Mouse (Mus musculus): Measurements from ENCODE around the gene Pfkfb2. TPM values are rescaled to one million over a fixed set of nuclear protein-coding genes. Genes with fewer than 3 reads are reported as not detected.
A peak's percentile ranks its signal among the peaks of the same experiment; 100 is the strongest.

The Pfkfb2 gene
- polyA plus RNA-seq, 1 experiment from 2014 or later = 5.1 TPM

DNA sequence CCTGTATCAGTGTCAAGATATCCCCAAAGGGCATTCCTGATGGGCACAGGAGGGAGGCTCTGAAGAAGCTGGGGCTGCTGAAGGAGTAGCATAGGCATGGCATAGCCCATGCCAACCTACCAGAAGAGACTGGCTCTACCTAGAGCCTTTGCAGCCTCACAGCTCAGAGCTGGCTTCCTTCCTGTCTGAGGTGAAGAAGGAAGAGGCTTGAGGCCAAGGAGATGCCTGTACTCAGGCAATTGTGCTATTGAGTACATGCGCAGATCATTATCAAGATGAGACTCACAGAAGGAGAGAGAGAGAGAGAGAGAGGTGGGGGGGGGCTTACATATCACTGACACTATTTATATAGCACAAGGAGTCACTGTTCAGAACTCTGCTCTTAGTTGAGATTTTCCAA, 14.7 kb upstream of the Pfkfb2 start:
- no peak for ATAC-seq (replicated peaks; ENCODE audit: insufficient number of reproducible peaks, low FRiP score, low TSS enrichment, low read depth)
- Histone ChIP-seq H3K27ac (replicated peaks; ENCODE audit: low read depth, low read length) (no peak overlapping the region), H3K36me3 (replicated peaks; ENCODE audit: control insufficient read depth, insufficient read depth, low read depth, low read length) (no peaks in the 10 kb centered on the region), H3K4me2 (ENCODE audit: low read depth, low read length) (no peak overlapping the region), H3K4me1 (ENCODE audit: control insufficient read depth, insufficient read depth, low read length) (no peaks in the 10 kb centered on the region), H3K4me3 (ENCODE audit: low read depth, low read length) (no peak overlapping the region), H3K9me3 (replicated peaks; ENCODE audit: control insufficient read depth, low read length) (no peaks in the 10 kb centered on the region), H3K9ac (replicated peaks; ENCODE audit: low read length) (no peak overlapping the region), H3K27me3 (ENCODE audit: control insufficient read depth, insufficient read depth, low read length) (no peaks in the 10 kb centered on the region)
- DNase-seq (ENCODE audit: low spot score) = no peak
- 76% methylated on average over 1 of the region's 1 CpGs for WGBS

DNA sequence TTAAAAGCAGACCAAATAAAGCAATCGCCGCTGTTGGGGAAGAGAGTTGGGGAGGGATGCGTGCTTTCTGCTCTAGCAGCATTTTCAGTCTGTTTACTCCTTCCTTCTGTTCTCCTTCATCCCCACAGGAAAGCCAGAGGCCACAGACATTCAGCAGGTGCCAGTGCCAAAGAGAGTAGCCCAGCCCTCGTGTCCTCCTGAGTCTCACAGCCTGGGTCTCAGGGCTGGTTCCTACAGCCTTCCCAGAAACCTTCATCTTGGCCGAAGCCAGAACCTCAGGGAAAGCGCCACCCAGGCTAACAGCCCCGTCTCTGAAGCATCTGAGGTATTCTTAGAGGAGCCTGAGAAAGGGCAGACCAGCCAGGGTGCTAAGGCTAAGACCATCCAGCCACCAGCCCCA, 13.1 kb upstream of the Pfkfb2 start:
- Histone ChIP-seq H3K9me3 (replicated peaks; ENCODE audit: control insufficient read depth, low read length) (no peaks in the 10 kb centered on the region), H3K4me1 (ENCODE audit: control insufficient read depth, insufficient read depth, low read length) (no peaks in the 10 kb centered on the region), H3K4me3 (ENCODE audit: low read depth, low read length) (no peak overlapping the region), H3K4me2 (ENCODE audit: low read depth, low read length) (no peak overlapping the region), H3K36me3 (replicated peaks; ENCODE audit: control insufficient read depth, insufficient read depth, low read depth, low read length) (no peaks in the 10 kb centered on the region), H3K27me3 (ENCODE audit: control insufficient read depth, insufficient read depth, low read length) (no peaks in the 10 kb centered on the region), H3K9ac (replicated peaks; ENCODE audit: low read length) (no peak overlapping the region), H3K27ac (replicated peaks; ENCODE audit: low read depth, low read length) (no peak overlapping the region)
- ATAC-seq (replicated peaks; ENCODE audit: insufficient number of reproducible peaks, low FRiP score, low TSS enrichment, low read depth) (no peak), DNase-seq (ENCODE audit: low spot score) (no peak)
- 87% methylated on average over 7 of the region's 7 CpGs for WGBS

DNA sequence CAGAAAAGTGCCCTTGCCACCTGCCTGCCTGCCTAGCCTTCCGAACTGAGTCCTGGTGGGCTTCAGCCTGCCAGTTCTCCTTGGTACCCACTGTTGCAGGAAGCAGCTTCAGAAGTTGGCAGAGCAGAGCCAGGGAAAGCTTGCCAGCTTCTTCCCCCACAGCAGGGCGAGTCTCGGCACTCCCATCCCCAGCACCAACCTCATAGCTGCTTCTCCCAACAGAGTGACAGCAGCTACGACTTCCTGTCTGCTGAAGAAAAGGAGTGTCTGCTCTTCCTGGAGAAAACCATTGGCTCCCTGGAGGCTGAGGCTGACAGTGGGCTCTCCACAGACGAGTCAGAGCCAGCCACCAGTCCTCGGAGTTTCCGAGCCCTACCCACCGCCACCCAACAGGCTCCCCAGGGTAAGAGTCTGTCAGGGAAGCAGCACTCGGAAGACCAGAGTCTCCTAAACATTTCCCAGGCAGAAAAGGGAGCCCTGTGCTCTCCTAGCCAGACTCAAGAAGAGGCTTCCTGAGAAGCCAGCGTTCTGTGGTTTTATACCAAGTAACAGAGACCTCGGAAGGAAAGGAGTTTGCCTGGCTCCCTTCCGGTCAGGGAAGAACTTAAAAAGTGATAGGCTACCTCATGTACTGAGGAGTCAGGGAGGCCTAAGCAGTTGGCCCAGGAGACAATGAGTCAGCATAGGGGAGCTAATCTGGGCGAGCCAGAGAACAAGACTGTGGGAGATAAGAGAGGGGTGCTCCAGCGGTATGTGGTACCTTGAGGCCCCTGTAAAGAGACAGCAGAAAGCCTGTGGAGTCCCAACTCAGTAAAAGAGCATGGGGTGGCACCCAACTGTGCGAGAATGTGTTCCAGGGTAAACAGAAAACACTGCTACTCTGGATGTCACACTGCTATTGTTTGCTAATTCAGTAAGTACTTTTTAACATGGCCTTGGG, 12.0 kb upstream of the Pfkfb2 start:
- Histone ChIP-seq H3K9ac (replicated peaks; ENCODE audit: low read length) (no peak overlapping the region), H3K27ac (replicated peaks; ENCODE audit: low read depth, low read length) (no peak overlapping the region), H3K36me3 (replicated peaks; ENCODE audit: control insufficient read depth, insufficient read depth, low read depth, low read length) (no peaks in the 10 kb centered on the region), H3K9me3 (replicated peaks; ENCODE audit: control insufficient read depth, low read length) (no peaks in the 10 kb centered on the region), H3K4me3 (ENCODE audit: low read depth, low read length) (no peak overlapping the region), H3K4me2 (ENCODE audit: low read depth, low read length) (no peak overlapping the region), H3K27me3 (ENCODE audit: control insufficient read depth, insufficient read depth, low read length) (no peaks in the 10 kb centered on the region), H3K4me1 (ENCODE audit: control insufficient read depth, insufficient read depth, low read length) (no peaks in the 10 kb centered on the region)
- 0 out of 2 replicates have a peak, but pooled peaks have one; percentile 51 for ATAC-seq (replicated peaks; ENCODE audit: insufficient number of reproducible peaks, low FRiP score, low TSS enrichment, low read depth)
- no peak for DNase-seq (ENCODE audit: low spot score)
- WGBS = 53% methylated on average over 15 of the region's 15 CpGs

DNA sequence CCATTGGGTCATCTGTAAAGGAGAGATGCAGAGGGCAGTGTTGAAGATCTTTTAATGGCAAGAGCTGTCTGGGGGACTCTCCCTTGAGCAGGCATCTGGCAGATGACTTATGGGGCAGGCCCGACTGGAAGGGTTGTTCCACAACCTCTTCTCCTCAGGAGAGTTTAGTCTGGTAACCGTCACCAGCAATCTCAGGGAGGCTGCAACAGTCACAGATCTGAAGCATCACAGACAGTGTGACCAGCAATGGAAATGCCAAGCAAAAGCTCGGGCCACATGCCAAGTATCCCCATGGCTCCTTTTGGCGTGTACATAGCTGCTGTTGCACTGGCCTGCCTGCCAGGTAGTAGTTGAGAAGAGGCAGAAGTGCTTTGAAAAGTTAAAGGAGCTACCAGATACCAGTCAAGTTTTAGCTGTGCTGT, 11.2 kb upstream of the Pfkfb2 start:
- 78% methylated on average over 4 of the region's 4 CpGs for WGBS
- Histone ChIP-seq H3K9me3 (replicated peaks; ENCODE audit: control insufficient read depth, low read length) (no peaks in the 10 kb centered on the region), H3K27me3 (ENCODE audit: control insufficient read depth, insufficient read depth, low read length) (no peaks in the 10 kb centered on the region), H3K4me2 (ENCODE audit: low read depth, low read length) (no peak overlapping the region), H3K9ac (replicated peaks; ENCODE audit: low read length) (no peak overlapping the region), H3K36me3 (replicated peaks; ENCODE audit: control insufficient read depth, insufficient read depth, low read depth, low read length) (no peaks in the 10 kb centered on the region), H3K4me3 (ENCODE audit: low read depth, low read length) (no peak overlapping the region), H3K27ac (replicated peaks; ENCODE audit: low read depth, low read length) (no peak overlapping the region), H3K4me1 (ENCODE audit: control insufficient read depth, insufficient read depth, low read length) (no peaks in the 10 kb centered on the region)
- DNase-seq (ENCODE audit: low spot score) (no peak), ATAC-seq (replicated peaks; ENCODE audit: insufficient number of reproducible peaks, low FRiP score, low TSS enrichment, low read depth) (no peak)

DNA sequence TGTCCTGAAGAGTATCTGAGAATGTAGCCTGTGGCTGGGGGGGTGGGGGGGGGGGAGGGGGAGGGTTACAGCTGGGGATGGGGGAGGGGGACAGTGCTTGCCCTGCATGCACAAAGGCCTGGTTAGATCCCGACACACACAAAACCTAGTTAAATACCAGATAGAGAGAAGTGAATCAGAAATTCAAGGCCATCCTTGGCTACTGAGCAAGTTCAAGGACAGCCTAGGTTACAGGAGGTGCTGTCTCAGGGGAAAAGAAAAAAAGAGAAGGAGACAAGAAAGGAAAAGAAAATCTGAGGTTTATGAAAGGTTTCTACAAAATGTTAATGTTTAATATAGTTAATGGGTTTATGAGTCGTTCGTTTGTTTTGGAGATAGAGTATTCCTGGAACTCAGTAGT, 10.6 kb upstream of the Pfkfb2 start:
- no peak for DNase-seq (ENCODE audit: low spot score)
- Histone ChIP-seq H3K4me3 (ENCODE audit: low read depth, low read length) (no peak overlapping the region), H3K36me3 (replicated peaks; ENCODE audit: control insufficient read depth, insufficient read depth, low read depth, low read length) (no peaks in the 10 kb centered on the region), H3K9ac (replicated peaks; ENCODE audit: low read length) (no peak overlapping the region), H3K9me3 (replicated peaks; ENCODE audit: control insufficient read depth, low read length) (no peaks in the 10 kb centered on the region), H3K4me1 (ENCODE audit: control insufficient read depth, insufficient read depth, low read length) (no peaks in the 10 kb centered on the region), H3K4me2 (ENCODE audit: low read depth, low read length) (no peak overlapping the region), H3K27me3 (ENCODE audit: control insufficient read depth, insufficient read depth, low read length) (no peaks in the 10 kb centered on the region), H3K27ac (replicated peaks; ENCODE audit: low read depth, low read length) (no peak overlapping the region)
- ATAC-seq (replicated peaks; ENCODE audit: insufficient number of reproducible peaks, low FRiP score, low TSS enrichment, low read depth) = no peak
- 83% methylated on average over 3 of the region's 3 CpGs for WGBS

DNA sequence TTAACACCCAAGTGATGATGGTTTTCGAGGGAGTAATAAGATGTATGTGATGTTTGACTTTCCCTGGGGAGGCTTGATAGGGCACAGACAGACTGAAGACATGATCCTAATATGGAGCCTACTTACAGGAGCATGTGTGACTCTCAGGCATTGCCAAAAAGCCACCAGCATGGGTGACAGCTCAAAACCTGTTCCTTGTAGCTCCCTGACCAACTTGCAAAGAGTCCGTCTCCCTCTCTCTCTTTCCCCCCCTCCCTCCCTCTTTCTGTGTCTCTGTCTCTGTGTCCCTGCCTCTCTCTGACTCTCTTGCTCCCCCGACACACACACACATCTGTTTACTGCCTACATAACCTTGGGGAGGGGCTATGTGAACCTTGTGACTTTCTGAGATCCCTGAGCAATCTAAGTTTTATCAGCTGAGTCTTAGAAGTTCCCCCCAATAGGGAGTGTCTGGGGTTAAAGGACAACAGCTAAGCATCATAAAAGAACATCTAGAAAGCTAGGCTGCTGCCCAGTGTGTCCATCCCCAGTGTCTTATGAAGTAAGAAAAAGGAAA, 9.6 kb upstream of the Pfkfb2 start:
- WGBS = 81% methylated on average over 3 of the region's 3 CpGs
- Histone ChIP-seq H3K36me3 (replicated peaks; ENCODE audit: control insufficient read depth, insufficient read depth, low read depth, low read length) (no peaks in the 10 kb centered on the region), H3K4me2 (ENCODE audit: low read depth, low read length) (no peak overlapping the region), H3K27me3 (ENCODE audit: control insufficient read depth, insufficient read depth, low read length) (no peaks in the 10 kb centered on the region), H3K9ac (replicated peaks; ENCODE audit: low read length) (no peak overlapping the region), H3K27ac (replicated peaks; ENCODE audit: low read depth, low read length) (no peak overlapping the region), H3K9me3 (replicated peaks; ENCODE audit: control insufficient read depth, low read length) (no peaks in the 10 kb centered on the region), H3K4me3 (ENCODE audit: low read depth, low read length) (no peak overlapping the region), H3K4me1 (ENCODE audit: control insufficient read depth, insufficient read depth, low read length) (no peaks in the 10 kb centered on the region)
- no peak for ATAC-seq (replicated peaks; ENCODE audit: insufficient number of reproducible peaks, low FRiP score, low TSS enrichment, low read depth)
- DNase-seq (ENCODE audit: low spot score) = no peak

DNA sequence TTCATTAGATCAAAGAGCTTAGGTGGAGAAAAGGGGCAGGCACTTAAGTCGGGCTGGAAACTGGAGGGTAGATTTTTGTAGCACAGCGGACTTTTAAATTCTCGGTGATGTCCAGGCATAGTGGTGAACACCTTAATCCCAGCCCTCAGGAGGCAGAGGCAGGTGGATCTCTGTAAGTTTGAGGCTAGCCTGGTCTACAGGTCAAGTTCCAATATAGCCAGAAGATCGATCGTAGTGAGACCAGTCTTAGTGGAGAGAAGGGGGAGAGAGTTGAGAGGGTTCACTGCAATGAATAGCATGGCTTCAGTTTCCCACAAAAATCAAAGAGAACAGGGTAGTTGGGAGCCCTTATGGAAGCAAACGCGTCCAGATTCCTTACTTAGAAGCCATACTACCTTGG, 8.9 kb upstream of the Pfkfb2 start:
- DNase-seq (ENCODE audit: low spot score) = no peak
- WGBS = 90% methylated on average over 7 of the region's 7 CpGs
- Histone ChIP-seq H3K36me3 (replicated peaks; ENCODE audit: control insufficient read depth, insufficient read depth, low read depth, low read length) (no peaks in the 10 kb centered on the region), H3K27ac (replicated peaks; ENCODE audit: low read depth, low read length) (no peak overlapping the region), H3K27me3 (ENCODE audit: control insufficient read depth, insufficient read depth, low read length) (no peaks in the 10 kb centered on the region), H3K9ac (replicated peaks; ENCODE audit: low read length) (no peak overlapping the region), H3K4me1 (ENCODE audit: control insufficient read depth, insufficient read depth, low read length) (no peaks in the 10 kb centered on the region), H3K4me2 (ENCODE audit: low read depth, low read length) (no peak overlapping the region), H3K9me3 (replicated peaks; ENCODE audit: control insufficient read depth, low read length) (no peaks in the 10 kb centered on the region), H3K4me3 (ENCODE audit: low read depth, low read length) (no peak overlapping the region)
- ATAC-seq (replicated peaks; ENCODE audit: insufficient number of reproducible peaks, low FRiP score, low TSS enrichment, low read depth) = no peak

DNA sequence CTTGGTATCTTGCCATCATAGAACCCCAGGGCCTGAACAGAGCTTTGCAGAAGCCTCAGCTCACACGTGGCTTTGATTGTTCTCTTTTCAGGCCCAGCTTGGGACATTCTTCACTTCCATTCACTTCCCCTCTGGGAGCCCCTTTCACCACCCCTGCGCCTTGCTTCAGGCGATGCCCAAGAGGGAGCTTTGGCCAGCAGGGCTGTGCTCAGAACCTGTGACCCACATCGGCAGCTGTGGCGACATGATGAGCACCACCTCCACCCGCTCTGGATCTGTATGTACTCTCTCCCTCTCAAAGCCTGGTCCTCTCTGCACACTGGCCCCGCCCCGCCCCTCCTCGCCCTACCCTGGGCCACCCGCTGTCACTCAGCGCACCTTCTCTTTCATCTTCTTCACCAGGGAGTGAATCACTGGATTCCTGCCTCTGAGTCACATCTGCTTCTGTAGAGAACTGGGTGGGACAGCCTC, 8.4 kb upstream of the Pfkfb2 start:
- Histone ChIP-seq H3K36me3 (replicated peaks; ENCODE audit: control insufficient read depth, insufficient read depth, low read depth, low read length) (no peaks in the 10 kb centered on the region), H3K27ac (replicated peaks; ENCODE audit: low read depth, low read length) (no peak overlapping the region), H3K4me3 (ENCODE audit: low read depth, low read length) (no peak overlapping the region), H3K4me1 (ENCODE audit: control insufficient read depth, insufficient read depth, low read length) (no peaks in the 10 kb centered on the region), H3K27me3 (ENCODE audit: control insufficient read depth, insufficient read depth, low read length) (no peaks in the 10 kb centered on the region), H3K9me3 (replicated peaks; ENCODE audit: control insufficient read depth, low read length) (no peaks in the 10 kb centered on the region), H3K9ac (replicated peaks; ENCODE audit: low read length) (no peak overlapping the region), H3K4me2 (ENCODE audit: low read depth, low read length) (no peak overlapping the region)
- 27% methylated on average over 11 of the region's 11 CpGs for WGBS
- DNase-seq (ENCODE audit: low spot score) = no peak
- ATAC-seq (replicated peaks; ENCODE audit: insufficient number of reproducible peaks, low FRiP score, low TSS enrichment, low read depth) = no peak
